Mouse (Mus musculus): ENCODE measurements around the gene Rab9. TPM values are rescaled to one million over a fixed set of nuclear protein-coding genes. Genes with fewer than 3 reads are reported as not detected.

The Rab9 gene
- polyA plus RNA-seq, 1 experiment = 10.3 TPM

DNA sequence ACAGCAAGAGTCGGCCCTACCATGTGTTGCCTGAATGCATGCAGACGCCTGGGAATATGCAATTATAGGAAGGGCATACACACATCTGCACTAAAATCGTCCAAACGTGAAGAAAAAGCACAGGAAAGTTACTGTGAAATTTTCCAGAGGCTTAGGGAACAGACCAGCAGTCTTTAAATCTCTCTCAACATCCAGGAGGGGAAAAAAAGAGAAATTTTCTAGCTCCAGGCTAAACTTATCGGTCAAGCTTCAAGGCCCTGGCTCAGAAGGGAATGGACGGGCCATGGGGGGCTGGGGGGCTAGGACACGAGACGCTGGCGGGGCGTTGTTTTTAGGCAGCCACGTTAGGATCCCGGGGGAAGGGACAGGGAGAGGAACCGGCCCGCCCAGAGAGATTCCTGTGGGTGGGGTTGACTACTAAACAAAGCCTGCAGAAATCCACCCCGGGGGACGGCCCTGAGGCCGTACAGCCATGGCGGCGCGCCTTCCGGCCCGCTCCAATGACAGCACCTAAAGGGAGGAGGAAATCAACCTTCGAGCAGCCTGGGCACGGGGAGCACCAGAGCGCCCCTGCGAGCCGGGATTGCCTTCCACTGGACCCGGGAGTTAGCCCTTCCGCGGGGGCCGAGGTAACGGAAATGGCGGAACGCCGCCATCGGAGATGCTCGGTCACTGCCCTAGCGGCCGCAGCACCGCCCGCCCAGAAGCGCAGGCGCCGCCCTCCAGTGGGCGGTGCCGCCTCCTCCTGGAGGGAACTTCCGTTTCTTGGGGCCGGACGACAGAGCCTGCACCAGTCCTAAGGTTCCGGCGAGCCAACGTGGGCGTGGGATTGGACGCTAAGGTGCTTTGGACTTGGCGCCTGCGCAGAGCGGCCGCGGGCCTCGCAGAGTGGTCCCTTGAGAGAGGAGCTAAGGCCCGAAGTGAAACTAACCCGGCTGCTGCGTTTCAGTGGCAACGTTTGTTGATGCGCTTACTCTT is 30.4 kb upstream of the Rab9 start:
- H3K4me1 ChIP-seq (ENCODE audit: control insufficient read depth, insufficient read depth, low read length) = no peaks in the 10 kb centered on the region
- 26% methylated on average over 65 of the region's 65 CpGs for WGBS
- DNase-seq = peak; percentile 82
- peak; percentile 59 for TF ChIP-seq POLR2A (IDR thresholded peaks at IDR 0.05; ENCODE audit: borderline replicate concordance, extremely low read depth, low read depth, low read length)
- TF ChIP-seq CTCF (IDR thresholded peaks at IDR 0.05; ENCODE audit: insufficient read depth, low read length) = no peak
- peak overlapping the region; percentile 71 for H3K4me3 ChIP-seq (replicated peaks; ENCODE audit: extremely low read depth, low read depth, low read length)

DNA sequence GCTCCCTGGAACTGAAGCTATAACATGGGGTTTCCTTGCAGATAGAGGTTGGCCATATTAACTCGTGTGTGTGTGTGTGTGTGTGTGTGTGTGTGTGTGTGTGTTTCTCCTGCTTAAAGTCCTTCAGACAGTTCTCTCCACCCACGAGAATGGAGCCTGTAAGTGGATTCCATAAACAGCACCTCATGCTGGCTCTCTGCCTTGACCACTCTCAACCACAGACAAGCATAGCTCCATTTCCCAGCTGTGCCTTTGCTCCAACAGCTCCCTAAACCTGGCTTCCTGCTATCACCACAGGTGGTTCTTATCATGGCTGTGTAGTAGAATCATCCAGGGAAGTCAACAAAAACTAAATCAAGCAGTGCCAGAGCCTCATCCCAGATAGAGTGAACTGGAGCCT is 24.8 kb upstream of the Rab9 start:
- H3K4me1 ChIP-seq (ENCODE audit: control insufficient read depth, insufficient read depth, low read length) = no peaks in the 10 kb centered on the region
- TF ChIP-seq POLR2A (IDR thresholded peaks at IDR 0.05; ENCODE audit: borderline replicate concordance, extremely low read depth, low read depth, low read length) (no peak), CTCF (IDR thresholded peaks at IDR 0.05; ENCODE audit: insufficient read depth, low read length) (no peak)
- H3K4me3 ChIP-seq (replicated peaks; ENCODE audit: extremely low read depth, low read depth, low read length) = no peak overlapping the region
- no peak for DNase-seq
- WGBS = 36% methylated on average over 2 of the region's 2 CpGs

DNA sequence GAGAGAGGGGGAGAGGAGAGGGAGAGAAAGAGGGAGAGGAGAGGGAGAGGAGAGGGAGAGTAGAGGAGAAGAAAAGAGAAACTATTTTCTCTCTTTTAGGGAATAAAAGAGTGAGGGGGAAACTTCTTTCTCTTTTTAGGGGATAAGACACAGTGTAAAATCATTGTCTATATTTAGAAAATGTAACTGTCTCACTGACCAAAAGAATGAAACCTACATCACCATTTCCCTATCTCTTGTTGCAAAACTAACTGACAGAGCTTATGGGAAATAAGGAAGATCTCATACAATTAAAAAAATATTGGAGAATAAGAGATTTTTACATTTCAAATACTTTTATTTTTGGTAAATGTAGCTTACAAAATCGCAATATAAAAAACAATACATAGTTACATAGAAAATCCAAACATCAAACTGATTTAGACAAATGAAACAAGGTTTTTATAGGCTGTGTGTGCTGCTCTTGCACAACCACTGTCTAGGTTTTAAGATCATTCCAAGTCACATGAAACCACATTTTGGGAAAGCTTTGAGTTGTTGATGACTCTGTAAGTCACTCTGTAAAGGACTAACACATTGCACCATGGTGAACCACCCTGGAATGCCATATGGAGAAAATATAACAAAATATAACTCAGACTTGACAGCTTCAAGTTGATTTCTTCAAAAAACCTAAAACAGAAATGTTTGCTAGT is 20.0 kb upstream of the Rab9 start:
- WGBS = 63% methylated on average over 1 of the region's 1 CpGs
- DNase-seq = no peak
- TF ChIP-seq CTCF (IDR thresholded peaks at IDR 0.05; ENCODE audit: insufficient read depth, low read length) = no peak
- TF ChIP-seq POLR2A (IDR thresholded peaks at IDR 0.05; ENCODE audit: borderline replicate concordance, extremely low read depth, low read depth, low read length) = no peak
- no peaks in the 10 kb centered on the region for H3K4me1 ChIP-seq (ENCODE audit: control insufficient read depth, insufficient read depth, low read length)
- H3K4me3 ChIP-seq (replicated peaks; ENCODE audit: extremely low read depth, low read depth, low read length) = no peak overlapping the region

DNA sequence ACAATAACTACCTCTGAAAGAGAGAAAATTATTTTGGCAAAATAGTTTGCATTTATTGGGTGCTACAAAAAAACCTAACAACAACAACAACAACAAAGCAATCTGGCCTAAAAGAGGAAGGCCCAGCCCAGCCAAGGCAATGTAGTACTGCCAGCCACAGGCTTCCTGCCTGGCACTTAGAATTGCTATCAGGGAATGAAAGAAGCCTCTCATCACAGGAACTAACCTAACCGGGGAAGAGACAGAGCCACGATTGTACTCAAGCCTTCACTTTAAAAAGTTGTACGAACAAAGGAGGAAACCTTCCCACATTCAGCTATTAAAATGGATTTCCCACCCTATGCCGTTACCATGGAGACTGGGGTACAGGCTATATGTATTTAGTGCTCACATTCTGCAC is 18.1 kb upstream of the Rab9 start:
- TF ChIP-seq CTCF (IDR thresholded peaks at IDR 0.05; ENCODE audit: insufficient read depth, low read length) (no peak), POLR2A (IDR thresholded peaks at IDR 0.05; ENCODE audit: borderline replicate concordance, extremely low read depth, low read depth, low read length) (no peak)
- no peak overlapping the region for H3K4me3 ChIP-seq (replicated peaks; ENCODE audit: extremely low read depth, low read depth, low read length)
- WGBS = 62% methylated on average over 4 of the region's 4 CpGs
- DNase-seq = no peak
- H3K4me1 ChIP-seq (ENCODE audit: control insufficient read depth, insufficient read depth, low read length) = no peaks in the 10 kb centered on the region

DNA sequence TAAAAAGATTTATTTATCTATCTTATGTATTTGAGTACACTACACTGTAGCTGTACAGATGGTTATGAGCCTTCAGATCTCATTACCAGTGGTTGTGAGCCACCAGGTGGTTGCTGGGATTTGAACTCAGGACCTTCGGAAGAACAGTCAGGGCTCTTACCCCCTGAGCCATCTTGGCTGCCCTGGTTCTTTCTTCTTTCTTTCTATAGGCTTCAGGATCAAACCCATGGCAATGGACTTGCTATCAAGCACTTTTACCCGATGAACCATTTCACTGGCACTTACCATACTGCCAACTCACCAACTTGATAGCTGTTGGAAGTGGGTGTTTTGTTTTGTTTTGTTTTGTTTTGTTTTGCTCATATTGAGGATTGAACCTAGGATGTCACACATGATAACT is 15.4 kb upstream of the Rab9 start:
- no peak overlapping the region for H3K4me3 ChIP-seq (replicated peaks; ENCODE audit: extremely low read depth, low read depth, low read length)
- TF ChIP-seq CTCF (IDR thresholded peaks at IDR 0.05; ENCODE audit: insufficient read depth, low read length) (no peak), POLR2A (IDR thresholded peaks at IDR 0.05; ENCODE audit: borderline replicate concordance, extremely low read depth, low read depth, low read length) (no peak)
- no peak for DNase-seq
- no peaks in the 10 kb centered on the region for H3K4me1 ChIP-seq (ENCODE audit: control insufficient read depth, insufficient read depth, low read length)
- WGBS = 83% methylated on average over 2 of the region's 2 CpGs

DNA sequence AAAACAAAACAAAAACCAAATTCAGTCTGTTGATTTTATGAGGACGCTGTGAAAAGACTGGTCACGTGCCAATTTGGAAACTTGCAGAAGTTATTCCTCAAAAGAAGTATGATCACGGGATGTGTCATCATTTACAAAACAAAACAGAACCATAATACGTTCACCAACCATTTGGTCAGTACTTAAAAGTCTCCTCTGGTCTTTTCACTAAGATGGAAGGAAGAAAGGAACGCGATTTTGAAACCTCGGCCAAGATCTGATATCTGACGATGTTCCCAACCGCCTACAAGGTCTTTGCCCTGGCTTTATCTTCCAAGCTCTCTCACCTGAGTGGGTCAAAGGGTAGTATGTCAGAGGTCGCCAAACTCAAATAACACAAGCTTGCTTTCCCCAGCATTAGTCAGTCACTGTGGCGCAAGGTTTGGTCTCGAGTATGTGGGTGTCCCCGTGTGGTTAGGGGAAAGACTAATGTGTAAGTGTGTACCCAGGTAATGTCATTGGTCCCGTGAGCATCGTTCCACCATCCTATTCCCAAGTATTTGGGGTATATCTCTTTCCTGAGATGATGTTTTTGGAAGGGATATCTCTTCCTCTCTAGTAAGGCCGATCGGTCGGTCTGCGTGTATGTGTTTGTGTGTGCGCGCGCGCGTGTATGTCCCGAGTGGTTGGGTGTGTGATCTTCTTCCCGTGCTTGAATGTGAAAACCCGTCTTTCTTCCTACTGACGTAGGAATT is 869 bp downstream of the Rab9 start:
- WGBS = 33% methylated on average over 28 of the region's 28 CpGs
- TF ChIP-seq CTCF (IDR thresholded peaks at IDR 0.05; ENCODE audit: insufficient read depth, low read length) (no peak), POLR2A (IDR thresholded peaks at IDR 0.05; ENCODE audit: borderline replicate concordance, extremely low read depth, low read depth, low read length) (no peak)
- Histone ChIP-seq H3K4me1 (ENCODE audit: control insufficient read depth, insufficient read depth, low read length) (peaks cover 3% of the 10 kb centered on the region), H3K4me3 (replicated peaks; ENCODE audit: extremely low read depth, low read depth, low read length) (peak overlapping the region; percentile 98)
- DNase-seq = peak; percentile 31

DNA sequence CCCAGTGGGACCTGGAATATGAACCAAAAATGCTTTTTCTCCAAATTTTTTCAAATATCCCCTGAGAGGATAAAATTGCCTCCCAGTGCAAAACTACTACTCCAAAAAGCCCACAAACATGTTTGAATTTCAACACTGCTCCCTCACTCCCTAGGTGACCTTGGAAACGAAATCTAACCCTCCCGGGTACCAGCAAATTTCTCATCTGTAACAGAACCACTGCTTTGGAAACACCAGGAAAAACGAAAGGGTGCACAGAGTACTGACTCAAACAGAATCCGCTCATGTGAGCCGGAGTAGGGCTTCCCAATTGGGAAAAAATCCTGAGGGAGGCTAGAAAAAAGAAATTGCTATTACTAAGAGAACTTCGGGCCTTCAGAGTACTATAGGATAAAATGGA is 2.3 kb downstream of the Rab9 start:
- no peak for DNase-seq
- peak overlapping the region; percentile 47 for H3K4me3 ChIP-seq (replicated peaks; ENCODE audit: extremely low read depth, low read depth, low read length)
- TF ChIP-seq CTCF (IDR thresholded peaks at IDR 0.05; ENCODE audit: insufficient read depth, low read length) (no peak), POLR2A (IDR thresholded peaks at IDR 0.05; ENCODE audit: borderline replicate concordance, extremely low read depth, low read depth, low read length) (no peak)
- 56% methylated on average over 6 of the region's 6 CpGs for WGBS
- H3K4me1 ChIP-seq (ENCODE audit: control insufficient read depth, insufficient read depth, low read length) = peaks cover 3% of the 10 kb centered on the region

DNA sequence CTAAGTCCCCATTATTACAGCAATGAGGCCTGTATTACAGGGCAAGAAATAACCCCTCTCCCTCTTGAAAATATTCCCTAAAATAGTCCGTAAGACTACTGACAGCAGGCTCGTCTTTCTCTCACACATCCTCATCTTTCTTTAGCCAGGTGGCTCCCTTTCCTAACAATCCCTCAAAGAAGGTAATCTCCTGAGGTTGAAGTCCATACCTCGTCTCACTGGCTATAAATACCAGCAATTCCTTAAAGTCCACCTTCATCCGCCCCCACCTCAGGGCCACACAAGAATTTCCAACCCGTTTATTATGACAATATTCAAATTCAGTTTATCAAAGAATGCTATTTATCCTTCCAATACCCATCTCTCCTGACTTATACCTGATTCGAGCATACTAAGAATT is 7.1 kb downstream of the Rab9 start:
- Histone ChIP-seq H3K4me1 (ENCODE audit: control insufficient read depth, insufficient read depth, low read length) (peaks cover 3% of the 10 kb centered on the region), H3K4me3 (replicated peaks; ENCODE audit: extremely low read depth, low read depth, low read length) (no peak overlapping the region)
- TF ChIP-seq CTCF (IDR thresholded peaks at IDR 0.05; ENCODE audit: insufficient read depth, low read length) = no peak
- TF ChIP-seq POLR2A (IDR thresholded peaks at IDR 0.05; ENCODE audit: borderline replicate concordance, extremely low read depth, low read depth, low read length) = no peak
- WGBS = 66% methylated on average over 6 of the region's 6 CpGs
- no peak for DNase-seq

DNA sequence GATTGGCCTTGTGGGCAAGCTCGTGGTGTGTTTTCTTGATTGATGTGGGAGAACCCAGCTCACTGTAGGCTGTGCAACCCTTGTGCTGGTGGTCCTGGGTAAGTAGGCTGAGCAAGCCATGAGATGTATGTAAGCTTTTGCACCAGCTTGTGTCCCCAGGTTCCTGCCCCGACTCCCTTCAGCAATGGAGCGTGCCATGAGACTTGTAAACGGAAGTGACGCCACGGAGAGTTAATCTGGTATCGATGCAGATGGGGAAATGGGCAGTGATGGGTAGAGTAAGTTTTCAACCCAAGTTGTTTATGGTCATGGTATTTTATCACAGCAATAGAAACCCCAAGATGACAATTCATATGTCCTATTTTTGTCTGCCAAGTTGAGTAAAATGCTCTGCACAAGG is 11.3 kb downstream of the Rab9 start:
- no peaks in the 10 kb centered on the region; the same call in 1 of the 2 replicates for H3K4me1 ChIP-seq (ENCODE audit: control insufficient read depth, insufficient read depth, low read length)
- no peak for DNase-seq
- TF ChIP-seq CTCF (IDR thresholded peaks at IDR 0.05; ENCODE audit: insufficient read depth, low read length) = no peak
- no peak for TF ChIP-seq POLR2A (IDR thresholded peaks at IDR 0.05; ENCODE audit: borderline replicate concordance, extremely low read depth, low read depth, low read length)
- 88% methylated on average over 7 of the region's 7 CpGs for WGBS
- no peak overlapping the region for H3K4me3 ChIP-seq (replicated peaks; ENCODE audit: extremely low read depth, low read depth, low read length)
